Mouse (Mus musculus) embryonic facial prominence, embryonic 15.5 days (tissue): ENCODE results near the gene Ephb2. TPM values are rescaled to one million over a fixed set of nuclear protein-coding genes. Genes with fewer than 3 reads are reported as not detected.

ENCODE experiments used
- ATAC-seq: fragments of 200-750 bp; cut with Nextera tagmentation; 2 replicates; pipeline ENCODE4 v1.8.0; 2017; ENCODE audit warnings: low read depth, moderate TSS enrichment; ENCODE audit not compliant: insufficient number of reproducible peaks, low FRiP score, low TSS enrichment
- H3K27ac ChIP-seq: fragments of 300-500 bp; sonication (generic); replicated peaks from 2 replicates; pipeline ENCODE4 v1.5.1; 2015; ENCODE audit warnings: mild to moderate bottlenecking, inconsistent platforms
- H3K27me3 ChIP-seq: fragments of 300-500 bp; sonication (generic); 2 replicates; pipeline ENCODE4 v1.6.1; 2015; ENCODE audit warnings: inconsistent platforms
- H3K36me3 ChIP-seq: fragments of 300-500 bp; sonication (generic); 2 replicates; pipeline ENCODE4 v1.6.1; 2015; ENCODE audit warnings: mild to moderate bottlenecking, inconsistent platforms
- H3K4me1 ChIP-seq: fragments of 300-500 bp; sonication (generic); 2 replicates; pipeline ENCODE4 v1.6.1; 2015; ENCODE audit warnings: inconsistent platforms
- H3K4me2 ChIP-seq: fragments of 300-500 bp; sonication (generic); replicated peaks from 2 replicates; pipeline ENCODE4 v1.6.1; 2015; ENCODE audit warnings: mild to moderate bottlenecking, inconsistent platforms
- H3K4me3 ChIP-seq: fragments of 300-500 bp; sonication (generic); replicated peaks from 2 replicates; pipeline ENCODE4 v1.5.1; 2015; ENCODE audit warnings: mild to moderate bottlenecking, inconsistent platforms
- H3K9ac ChIP-seq: fragments of 300-500 bp; sonication (generic); 2 replicates; pipeline ENCODE4 v1.6.1; 2015; ENCODE audit warnings: inconsistent platforms
- H3K9me3 ChIP-seq: fragments of 300-500 bp; sonication (generic); replicated peaks from 2 replicates; pipeline ENCODE4 v1.6.1; 2016; ENCODE audit warnings: inconsistent platforms
- WGBS: fragments of 180-500 bp; shearing (Covaris S2); methylation state at CpG from one replicate; pipeline ENCODE4 v1.1.7; 2015; 5-methylcytosine and 5-hydroxymethylcytosine counted together
- microRNA-seq: library from miRNA; unstranded; fragments of <30 nt; microRNA quantifications from one replicate; pipeline ENCODE4, GENCODE M21; 2016; ENCODE audit warnings: borderline number of aligned reads
- polyA plus RNA-seq: library from polyadenylated mRNA; unstranded; fragments of >200 nt; fragmentation: Nextera tagmentation; extraction: Ambion mirVana; gene quantifications from 2 replicates; pipeline ENCODE4 v1.2.1, GENCODE M21; 2015

Gene Ephb2
- polyA plus RNA-seq, 1 experiment from 2014 or later = 13.1 TPM

DNA sequence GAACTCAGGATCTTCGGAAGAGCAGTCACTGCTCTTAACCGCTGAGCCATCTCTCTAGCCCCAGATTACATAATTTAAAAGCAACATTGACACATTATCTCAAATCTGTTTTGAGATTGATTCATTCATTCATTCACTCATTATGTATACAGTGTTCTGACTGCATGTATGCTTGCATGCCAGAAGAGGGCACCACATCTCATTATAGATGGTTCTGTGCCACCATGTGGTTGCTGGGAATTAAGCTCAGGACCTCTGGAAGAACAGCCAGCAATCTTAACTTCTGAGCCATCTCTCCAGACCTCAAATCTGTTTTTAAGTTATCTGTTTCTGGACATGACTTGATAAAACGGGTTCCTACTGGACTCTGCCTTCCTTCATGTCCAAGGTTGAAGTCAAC, 235.9 kb downstream of the Ephb2 start:
- WGBS = 93% methylated on average over 3 of the region's 3 CpGs
- no peak overlapping the region for H3K4me2 ChIP-seq

GRCm38 (mm10) chr4:136598268-136598876, 237.4 kb downstream of the Ephb2 start:
- no peak overlapping the region for H3K4me2 ChIP-seq
- H3K36me3 ChIP-seq = no peaks in the 10 kb centered on the region
- H3K4me3 ChIP-seq = no peak overlapping the region
- WGBS = 74% methylated on average over 7 of the region's 7 CpGs
- peaks cover 27% of the 10 kb centered on the region for H3K4me1 ChIP-seq
- no peak overlapping the region for H3K27ac ChIP-seq
- H3K27me3 ChIP-seq = no peaks in the 10 kb centered on the region
- ATAC-seq = no peak
- no peak overlapping the region for H3K9ac ChIP-seq
- H3K9me3 ChIP-seq = no peaks in the 10 kb centered on the region

More for the DNA sequence above, 235.9 kb downstream of the Ephb2 start:
- H3K4me1 ChIP-seq = peaks cover 19% of the 10 kb centered on the region
- H3K9ac ChIP-seq = no peak overlapping the region
- H3K4me3 ChIP-seq = no peak overlapping the region
- no peak overlapping the region for H3K27ac ChIP-seq
- H3K36me3 ChIP-seq = no peaks in the 10 kb centered on the region
- no peak for ATAC-seq
- no peaks in the 10 kb centered on the region for H3K9me3 ChIP-seq
- no peaks in the 10 kb centered on the region for H3K27me3 ChIP-seq

Small RNA genes lying within 50 kb of the gene (microRNA-seq; reads per million reads assigned to microRNA genes)
- gene Gm22180 = not detected

Other genes starting within 250 kb of the Ephb2 start
- gene Kdm1a, start 233.3 kb downstream of the Ephb2 start, polyA plus RNA-seq = 39.6 and 40.2 TPM in 2 replicates
- not detected in 2 replicates for gene Tex46, start 225.6 kb downstream of the Ephb2 start, polyA plus RNA-seq
- 0.05 TPM in 1 of 2 replicates, not detected in the other for gene Lactbl1, start 213.4 kb downstream of the Ephb2 start, polyA plus RNA-seq
- gene C1qb, start 50.2 kb upstream of the Ephb2 start, polyA plus RNA-seq = 85.7 and 86.5 TPM in 2 replicates
- gene C1qc, start 57.1 kb upstream of the Ephb2 start, polyA plus RNA-seq = 44.1 and 46.0 TPM in 2 replicates
- gene C1qa, start 62.8 kb upstream of the Ephb2 start, polyA plus RNA-seq = 47.5 and 52.1 TPM in 2 replicates
- gene Epha8, start 120.8 kb upstream of the Ephb2 start, polyA plus RNA-seq = 1.1 and 2.0 TPM in 2 replicates
- 4.5 and 4.6 TPM in 2 replicates for gene Zbtb40, start 212.8 kb upstream of the Ephb2 start, polyA plus RNA-seq